Mouse (Mus musculus): Measurements from ENCODE around the gene Ttn.

The Ttn gene

GRCm38 (mm10) chr2:76962045-76962432 is 20.3 kb downstream of the Ttn start:
- no peak for DNase-seq (ENCODE audit: low spot score in 2 of 2)

GRCm38 (mm10) chr2:76961420-76962044 is 20.8 kb downstream of the Ttn start:
- no peak for DNase-seq (ENCODE audit: low spot score in 2 of 2)

GRCm38 (mm10) chr2:76949774-76950173 is 32.6 kb downstream of the Ttn start:
- no peak for DNase-seq (ENCODE audit: low spot score in 2 of 2)

- no peak for DNase-seq (ENCODE audit: low spot score in 2 of 2)
These were observed 43.8 kb downstream of the Ttn start for GRCm38 (mm10) chr2:76938515-76938914.

GRCm38 (mm10) chr2:76929718-76930117 is 52.6 kb downstream of the Ttn start:
- peak in 1 of 2 experiments; percentile 26 for DNase-seq (ENCODE audit: low spot score in 2 of 2)

GRCm38 (mm10) chr2:76928816-76929215 is 53.5 kb downstream of the Ttn start:
- DNase-seq (ENCODE audit: low spot score in 2 of 2), result no peak

GRCm38 (mm10) chr2:76928298-76928697 is 54.0 kb downstream of the Ttn start:
- DNase-seq (ENCODE audit: low spot score in 2 of 2), result no peak

GRCm38 (mm10) chr2:76926927-76927326 is 55.4 kb downstream of the Ttn start:
- DNase-seq (ENCODE audit: low spot score in 2 of 2), result no peak

- no peak for DNase-seq (ENCODE audit: low spot score in 2 of 2)
These were observed 67.4 kb downstream of the Ttn start for GRCm38 (mm10) chr2:76914959-76915358.

GRCm38 (mm10) chr2:76908705-76909457 is 73.5 kb downstream of the Ttn start:
- DNase-seq (ENCODE audit: low spot score in 2 of 2), result no peak

- DNase-seq (ENCODE audit: low spot score in 2 of 2), result no peak
These were observed 79.0 kb downstream of the Ttn start for GRCm38 (mm10) chr2:76903351-76903750.

GRCm38 (mm10) chr2:76901476-76902086 is 80.8 kb downstream of the Ttn start:
- no peak for DNase-seq (ENCODE audit: low spot score in 2 of 2)

- no peak for DNase-seq (ENCODE audit: low spot score in 2 of 2)
These were observed 82.5 kb downstream of the Ttn start for GRCm38 (mm10) chr2:76899886-76900285.

GRCm38 (mm10) chr2:76896990-76897389 is 85.4 kb downstream of the Ttn start:
- DNase-seq (ENCODE audit: low spot score in 2 of 2), result no peak

GRCm38 (mm10) chr2:76895327-76895726 is 87.0 kb downstream of the Ttn start:
- DNase-seq (ENCODE audit: low spot score in 2 of 2), result no peak

GRCm38 (mm10) chr2:76888721-76889120 is 93.6 kb downstream of the Ttn start:
- no peak for DNase-seq (ENCODE audit: low spot score in 2 of 2)

- DNase-seq (ENCODE audit: low spot score in 2 of 2), result no peak
These were observed 96.5 kb downstream of the Ttn start for GRCm38 (mm10) chr2:76885855-76886254.

- DNase-seq (ENCODE audit: low spot score in 2 of 2), result no peak
These were observed 100.9 kb downstream of the Ttn start for GRCm38 (mm10) chr2:76881406-76881805.

- DNase-seq (ENCODE audit: low spot score in 2 of 2), result no peak
These were observed 106.8 kb downstream of the Ttn start for GRCm38 (mm10) chr2:76875587-76875986.

- DNase-seq (ENCODE audit: low spot score in 2 of 2), result peak in 1 of 2 experiments; percentile 17
These were observed 115.4 kb downstream of the Ttn start for GRCm38 (mm10) chr2:76866928-76867327.

- DNase-seq (ENCODE audit: low spot score in 2 of 2), result no peak
These were observed 116.8 kb downstream of the Ttn start for GRCm38 (mm10) chr2:76865497-76865896.

- no peak for DNase-seq (ENCODE audit: low spot score in 2 of 2)
These were observed 121.0 kb downstream of the Ttn start for GRCm38 (mm10) chr2:76861327-76861726.

GRCm38 (mm10) chr2:76850066-76850465 is 132.3 kb downstream of the Ttn start:
- no peak for DNase-seq (ENCODE audit: low spot score in 2 of 2)
